Comparison of ENCODE assay signal across 11 mouse cellular contexts in genomic region chr7:73094059-73094458, GRCm38 (mm10).
A peak's percentile ranks its signal among the peaks of the same experiment; 100 is the strongest.
DNase-seq lines count a peak whose midpoint lies in the region; ATAC-seq and TF ChIP-seq lines count a peak whose summit lies in the region.
"Had no signal": no experiment of that assay in that cellular context is flagged by ENCODE, and none has a peak within 500 bp of the region (broad histone marks: within the 10 kb centered on the region; RNA-seq: fewer than 3 reads in every experiment).

No protein-coding gene starts in this region.

- H3K4me3 ChIP-seq in forebrain, postnatal 0 days (ENCODE audit: low read depth, low read length), result no peak overlapping the region
- no peak overlapping the region for H3K4me3 ChIP-seq in forebrain, embryonic 16.5 days (replicated peaks; ENCODE audit: low read length)
- H3K4me3 ChIP-seq in layer of hippocampus, adult 2 months, result no peak overlapping the region
- H3K4me3 ChIP-seq: megakaryocyte, embryonic 14.5 days had no signal

- H3K27ac ChIP-seq in forebrain, postnatal 0 days (ENCODE audit: low read depth, low read length), result no peak overlapping the region
- H3K27ac ChIP-seq in forebrain, embryonic 16.5 days (ENCODE audit: low read length), result no peak overlapping the region
- no peak overlapping the region for H3K27ac ChIP-seq in layer of hippocampus, adult 2 months

- H3K4me2 ChIP-seq in forebrain, postnatal 0 days (ENCODE audit: low read depth), result no peak overlapping the region
- no peak overlapping the region for H3K4me2 ChIP-seq in forebrain, embryonic 16.5 days (ENCODE audit: low read length)

- TF ChIP-seq CTCF in forebrain, postnatal 0 days (IDR thresholded peaks at IDR 0.05; ENCODE audit: low read depth), result peak; percentile 41
- peak; percentile 75 for TF ChIP-seq CTCF in layer of hippocampus, adult 2 months (conservative IDR thresholded peaks at IDR 0.05)

- no peak for ATAC-seq in forebrain, postnatal 0 days
- no peak for ATAC-seq in forebrain, embryonic 16.5 days

- no peaks in the 10 kb centered on the region for H3K9me3 ChIP-seq in forebrain, postnatal 0 days (ENCODE audit: low read length)
- no peaks in the 10 kb centered on the region for H3K9me3 ChIP-seq in forebrain, embryonic 16.5 days (ENCODE audit: control insufficient read depth, low read length)

- H3K36me3 ChIP-seq in forebrain, postnatal 0 days (ENCODE audit: insufficient read depth), result no peaks in the 10 kb centered on the region
- no peaks in the 10 kb centered on the region for H3K36me3 ChIP-seq in forebrain, embryonic 16.5 days (ENCODE audit: control insufficient read depth, insufficient read depth)

- WGBS in forebrain, postnatal 0 days, result 55% methylated on average over 3 of the region's 3 CpGs
- 59% methylated on average over 3 of the region's 3 CpGs for WGBS in forebrain, embryonic 16.5 days

- H3K9ac ChIP-seq in forebrain, postnatal 0 days, result no peak overlapping the region
- H3K9ac ChIP-seq in forebrain, embryonic 16.5 days (replicated peaks; ENCODE audit: low read depth, low read length), result no peak overlapping the region

- H3K4me1 ChIP-seq in forebrain, postnatal 0 days (ENCODE audit: insufficient read depth), result no peaks in the 10 kb centered on the region
- H3K4me1 ChIP-seq in forebrain, embryonic 16.5 days (replicated peaks; ENCODE audit: control insufficient read depth, insufficient read depth, low read length), result no peaks in the 10 kb centered on the region
- H3K4me1 ChIP-seq: megakaryocyte, embryonic 14.5 days had no signal

- no peak for DNase-seq in forebrain, postnatal 0 days
- no peak for DNase-seq in layer of hippocampus, adult 2 months (ENCODE audit: low spot score in 2 of 2)
- DNase-seq in layer of hippocampus, adult 8-10 months (ENCODE audit: low spot score in 2 of 2), result no peak
- DNase-seq in adipocyte (ENCODE audit: low spot score), result peak; percentile 54
- peak; percentile 32 for DNase-seq in mesoderm, embryonic 11.5 days (ENCODE audit: low read depth, low spot score)
- DNase-seq in natural killer cell, adult 2 months (ENCODE audit: low spot score in 2 of 2), result no peak
- DNase-seq in urinary bladder, adult 2 months (ENCODE audit: low spot score), result no peak
- DNase-seq: cerebellum, adult 9-11 months; left cerebral cortex, postnatal 4 days had no signal

- no peaks in the 10 kb centered on the region for H3K27me3 ChIP-seq in forebrain, postnatal 0 days (ENCODE audit: insufficient read depth, low read length)
- no peaks in the 10 kb centered on the region for H3K27me3 ChIP-seq in forebrain, embryonic 16.5 days (replicated peaks; ENCODE audit: control insufficient read depth, insufficient read depth, low read length)
- H3K27me3 ChIP-seq: megakaryocyte, embryonic 14.5 days had no signal

Comparison
In these comparisons a context has a peak if more than half of its experiments do, and no peak if none do; other contexts are left out.
1. DNase-seq: peak in adipocyte (single experiment) and mesoderm, embryonic 11.5 days (single experiment); none in forebrain, postnatal 0 days (single experiment), layer of hippocampus, adult 2 months (0 of 2), layer of hippocampus, adult 8-10 months (0 of 2), natural killer cell, adult 2 months (0 of 2) and urinary bladder, adult 2 months (single experiment).